Mouse (Mus musculus): ENCODE data around the gene Plekhg3. TPM values are rescaled to one million over a fixed set of nuclear protein-coding genes. Genes with fewer than 3 reads are reported as not detected.

Plekhg3 gene
- polyA plus RNA-seq, 1 experiment from 2014 or later: 3.3 TPM

- 56% methylated on average over 3 of the region's 3 CpGs for WGBS (ENCODE audit: insufficient replicate concordance)
- H3K4me1 ChIP-seq (replicated peaks): peaks cover 49% of the 10 kb centered on the region
These were observed 9.5 kb downstream of the Plekhg3 start for GRCm38 (mm10) chr12:76540169-76540568.

GRCm38 (mm10) chr12:76540701-76541221 is 10.1 kb downstream of the Plekhg3 start:
- Histone ChIP-seq H3K27me3 (peaks cover 17% of the 10 kb centered on the region), H3K4me1 (replicated peaks) (peaks cover 49% of the 10 kb centered on the region), H3K9ac (no peak overlapping the region), H3K4me2 (no peak overlapping the region), H3K27ac (replicated peaks) (no peak overlapping the region), H3K36me3 (replicated peaks) (no peaks in the 10 kb centered on the region), H3K9me3 (replicated peaks) (no peaks in the 10 kb centered on the region), H3K4me3 (replicated peaks) (no peak overlapping the region)
- WGBS (ENCODE audit: insufficient replicate concordance): 70% methylated on average over 10 of the region's 10 CpGs
- no peak for ATAC-seq (ENCODE audit: insufficient read depth)

More at GRCm38 (mm10) chr12:76540169-76540568, 9.5 kb downstream of the Plekhg3 start:
- H3K27me3 ChIP-seq: peaks cover 23% of the 10 kb centered on the region
- H3K4me2 ChIP-seq: no peak overlapping the region
- no peak overlapping the region for H3K27ac ChIP-seq (replicated peaks)
- H3K9ac ChIP-seq: no peak overlapping the region
- H3K4me3 ChIP-seq (replicated peaks): no peak overlapping the region
- H3K36me3 ChIP-seq (replicated peaks): no peaks in the 10 kb centered on the region
- H3K9me3 ChIP-seq (replicated peaks): no peaks in the 10 kb centered on the region
- ATAC-seq (ENCODE audit: insufficient read depth): no peak

GRCm38 (mm10) chr12:76541475-76541874 is 10.8 kb downstream of the Plekhg3 start:
- Histone ChIP-seq H3K4me1 (replicated peaks) (peaks cover 51% of the 10 kb centered on the region), H3K36me3 (replicated peaks) (no peaks in the 10 kb centered on the region), H3K27me3 (peaks cover 11% of the 10 kb centered on the region; the same call in 1 of the 2 replicates), H3K9ac (no peak overlapping the region), H3K9me3 (replicated peaks) (no peaks in the 10 kb centered on the region), H3K4me2 (no peak overlapping the region; the same call in 1 of the 2 replicates), H3K4me3 (replicated peaks) (no peak overlapping the region), H3K27ac (replicated peaks) (no peak overlapping the region)
- ATAC-seq (ENCODE audit: insufficient read depth): no peak
- WGBS (ENCODE audit: insufficient replicate concordance): 48% methylated on average over 8 of the region's 8 CpGs

GRCm38 (mm10) chr12:76541879-76542278 is 11.2 kb downstream of the Plekhg3 start:
- peaks cover 11% of the 10 kb centered on the region; the same call in 1 of the 2 replicates for H3K27me3 ChIP-seq
- WGBS (ENCODE audit: insufficient replicate concordance): 59% methylated on average over 6 of the region's 6 CpGs
- H3K27ac ChIP-seq (replicated peaks): no peak overlapping the region
- peaks cover 51% of the 10 kb centered on the region for H3K4me1 ChIP-seq (replicated peaks)
- no peak overlapping the region for H3K9ac ChIP-seq
- H3K9me3 ChIP-seq (replicated peaks): no peaks in the 10 kb centered on the region
- H3K36me3 ChIP-seq (replicated peaks): no peaks in the 10 kb centered on the region
- no peak overlapping the region; the same call in 1 of the 2 replicates for H3K4me2 ChIP-seq
- ATAC-seq (ENCODE audit: insufficient read depth): no peak
- no peak overlapping the region for H3K4me3 ChIP-seq (replicated peaks)

- Histone ChIP-seq H3K9me3 (replicated peaks) (no peaks in the 10 kb centered on the region), H3K27ac (replicated peaks) (no peak overlapping the region), H3K27me3 (peaks cover 22% of the 10 kb centered on the region), H3K36me3 (replicated peaks) (no peaks in the 10 kb centered on the region), H3K4me3 (replicated peaks) (no peak overlapping the region), H3K4me1 (replicated peaks) (peaks cover 53% of the 10 kb centered on the region), H3K9ac (no peak overlapping the region), H3K4me2 (0 out of 2 replicates have a peak overlapping the region, but pooled peaks have one; percentile 37)
- 59% methylated on average over 15 of the region's 15 CpGs for WGBS (ENCODE audit: insufficient replicate concordance)
- no peak for ATAC-seq (ENCODE audit: insufficient read depth)
These were observed 15.2 kb downstream of the Plekhg3 start for GRCm38 (mm10) chr12:76545786-76546370.

- Histone ChIP-seq H3K4me1 (replicated peaks) (peaks cover 50% of the 10 kb centered on the region), H3K9me3 (replicated peaks) (no peaks in the 10 kb centered on the region), H3K4me2 (peak overlapping the region; percentile 37), H3K4me3 (replicated peaks) (no peak overlapping the region), H3K27me3 (peaks cover 22% of the 10 kb centered on the region), H3K27ac (replicated peaks) (peak overlapping the region; percentile 69), H3K36me3 (replicated peaks) (no peaks in the 10 kb centered on the region), H3K9ac (no peak overlapping the region)
- no peak for ATAC-seq (ENCODE audit: insufficient read depth)
- 31% methylated on average over 28 of the region's 28 CpGs for WGBS (ENCODE audit: insufficient replicate concordance)
These were observed 15.9 kb downstream of the Plekhg3 start for GRCm38 (mm10) chr12:76546383-76547276.

GRCm38 (mm10) chr12:76547409-76548081 is 16.9 kb downstream of the Plekhg3 start:
- Histone ChIP-seq H3K27ac (replicated peaks) (peak overlapping the region; percentile 69), H3K4me3 (replicated peaks) (no peak overlapping the region), H3K9ac (no peak overlapping the region), H3K36me3 (replicated peaks) (no peaks in the 10 kb centered on the region), H3K27me3 (peaks cover 22% of the 10 kb centered on the region), H3K9me3 (replicated peaks) (no peaks in the 10 kb centered on the region), H3K4me1 (replicated peaks) (peaks cover 54% of the 10 kb centered on the region), H3K4me2 (peak overlapping the region; percentile 37)
- ATAC-seq (ENCODE audit: insufficient read depth): peak; percentile 30; the same call in 1 of the 2 replicates
- WGBS (ENCODE audit: insufficient replicate concordance): 41% methylated on average over 13 of the region's 13 CpGs

- 15% methylated on average over 7 of the region's 7 CpGs for WGBS (ENCODE audit: insufficient replicate concordance)
These were observed 17.4 kb downstream of the Plekhg3 start for GRCm38 (mm10) chr12:76548082-76548423.

GRCm38 (mm10) chr12:76549203-76549602 is 18.5 kb downstream of the Plekhg3 start:
- Histone ChIP-seq H3K27me3 (peaks cover 22% of the 10 kb centered on the region), H3K27ac (replicated peaks) (no peak overlapping the region), H3K9ac (no peak overlapping the region), H3K9me3 (replicated peaks) (no peaks in the 10 kb centered on the region), H3K4me3 (replicated peaks) (no peak overlapping the region), H3K4me1 (replicated peaks) (peaks cover 71% of the 10 kb centered on the region), H3K36me3 (replicated peaks) (no peaks in the 10 kb centered on the region), H3K4me2 (no peak overlapping the region)
- 67% methylated on average over 3 of the region's 3 CpGs for WGBS (ENCODE audit: insufficient replicate concordance)
- no peak for ATAC-seq (ENCODE audit: insufficient read depth)

More at GRCm38 (mm10) chr12:76548082-76548423, 17.4 kb downstream of the Plekhg3 start:
- H3K27me3 ChIP-seq: peaks cover 22% of the 10 kb centered on the region
- H3K4me1 ChIP-seq (replicated peaks): peaks cover 59% of the 10 kb centered on the region
- no peak overlapping the region for H3K4me3 ChIP-seq (replicated peaks)
- H3K27ac ChIP-seq (replicated peaks): peak overlapping the region; percentile 69
- ATAC-seq (ENCODE audit: insufficient read depth): no peak
- H3K4me2 ChIP-seq: peak overlapping the region; percentile 27; the same call in 1 of the 2 replicates
- H3K36me3 ChIP-seq (replicated peaks): no peaks in the 10 kb centered on the region
- no peaks in the 10 kb centered on the region for H3K9me3 ChIP-seq (replicated peaks)
- H3K9ac ChIP-seq: no peak overlapping the region

GRCm38 (mm10) chr12:76552321-76552720 is 21.6 kb downstream of the Plekhg3 start:
- H3K4me2 ChIP-seq: no peak overlapping the region
- WGBS (ENCODE audit: insufficient replicate concordance): 31% methylated on average over 8 of the region's 8 CpGs
- peaks cover 69% of the 10 kb centered on the region for H3K4me1 ChIP-seq (replicated peaks)
- H3K27ac ChIP-seq (replicated peaks): 0 out of 2 replicates have a peak overlapping the region, but pooled peaks have one; percentile 19
- H3K9ac ChIP-seq: no peak overlapping the region
- no peak for ATAC-seq (ENCODE audit: insufficient read depth)
- H3K27me3 ChIP-seq: peaks cover 13% of the 10 kb centered on the region
- no peak overlapping the region for H3K4me3 ChIP-seq (replicated peaks)
- no peaks in the 10 kb centered on the region for H3K36me3 ChIP-seq (replicated peaks)
- no peaks in the 10 kb centered on the region for H3K9me3 ChIP-seq (replicated peaks)

Data from liver, embryonic 15.5 days (tissue).